Mouse (Mus musculus): ENCODE data around the gene Sfmbt2.
A peak's percentile ranks its signal among the peaks of the same experiment; 100 is the strongest.
"Not testable (repeated sequence)": the region's sequence is repeated elsewhere in the genome, so short reads cannot be mapped to it uniquely, and the experiment has no call there.

Sfmbt2 gene

DNA sequence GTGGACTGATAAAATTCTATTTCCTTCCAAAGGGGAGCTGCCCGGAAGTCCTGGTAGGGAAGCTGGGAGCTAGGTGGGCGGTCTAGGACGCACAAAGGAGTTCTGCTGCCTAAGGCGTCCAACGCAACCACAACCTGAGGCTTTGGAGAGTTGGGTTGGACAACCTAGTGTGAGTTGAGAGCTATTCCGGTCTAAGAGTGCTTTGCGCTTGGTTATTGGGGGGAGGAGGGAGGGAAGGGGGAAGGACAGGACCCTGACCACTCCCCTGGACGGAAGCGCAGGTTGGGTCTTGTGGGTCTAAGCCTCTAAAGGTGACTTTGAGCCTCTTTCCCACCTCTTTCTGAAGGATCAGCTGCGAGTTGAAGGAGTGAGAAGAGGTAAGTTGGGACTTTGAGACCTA lies at the start of gene Sfmbt2:
TSS of gene Sfmbt2 (plus strand) at position 335 of the 400 bp plus-strand sequence.
- DNase-seq (ENCODE audit: low spot score), result no peak

DNA sequence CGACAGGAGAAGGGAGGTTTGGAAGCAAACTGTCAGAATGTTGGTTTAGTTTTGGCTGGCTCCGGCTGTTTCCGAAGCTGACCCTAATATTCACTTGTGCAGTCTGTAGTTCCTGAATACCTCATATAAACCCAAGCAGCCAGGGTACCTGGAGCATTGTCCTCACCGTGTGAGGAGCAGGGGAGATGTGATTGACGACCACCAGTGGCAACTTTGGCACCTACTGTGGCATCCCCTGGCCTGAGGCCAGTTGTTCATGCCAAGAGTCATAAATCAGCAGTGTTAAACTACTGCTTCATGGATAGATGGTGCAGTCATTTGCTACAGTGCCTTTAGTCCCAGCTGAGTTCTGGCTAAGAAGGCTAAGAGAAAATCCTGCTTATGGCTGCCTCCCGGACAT lies 49.2 kb upstream of the Sfmbt2 start:
- DNase-seq (ENCODE audit: low spot score), result peak; percentile 8

DNA sequence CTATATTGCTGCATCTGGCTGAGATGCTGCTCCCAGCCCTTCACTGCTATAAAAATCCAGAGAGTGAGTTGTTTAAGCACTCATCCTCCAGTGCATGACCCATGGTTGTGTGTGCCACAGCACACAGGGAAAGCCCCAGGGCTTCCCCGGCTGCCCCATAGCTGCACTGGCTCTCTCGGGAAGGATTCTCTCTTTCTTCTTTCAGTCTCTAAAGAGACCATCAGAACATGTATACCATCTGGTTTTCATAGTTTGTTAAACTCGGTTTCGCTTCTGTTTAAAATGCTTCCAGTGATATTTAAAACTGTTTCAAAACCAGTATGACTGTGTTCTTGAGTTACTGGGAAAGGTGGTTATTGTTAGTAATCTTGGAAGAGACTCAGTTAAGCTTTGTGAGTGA lies 47.1 kb upstream of the Sfmbt2 start:
- DNase-seq (ENCODE audit: low spot score), result no peak

DNA sequence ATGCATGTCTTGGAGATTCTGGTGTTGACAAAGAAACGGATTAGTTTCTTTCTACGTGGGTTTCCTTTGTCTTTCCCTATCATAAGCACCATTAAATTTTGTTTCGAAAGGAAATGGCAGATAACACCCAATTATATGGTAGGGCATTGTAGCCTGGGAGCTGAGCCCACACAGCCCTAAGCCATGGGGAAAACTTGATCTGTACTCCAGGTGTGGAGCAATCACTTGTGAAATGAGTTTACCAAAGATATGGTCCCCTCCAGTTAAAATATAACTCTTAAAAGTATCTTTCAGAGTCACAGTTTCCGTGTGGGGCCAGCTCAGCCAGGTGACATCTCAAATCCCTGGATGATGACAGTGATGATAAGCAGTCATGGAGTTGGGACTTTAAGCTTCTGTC lies 45.3 kb upstream of the Sfmbt2 start:
- DNase-seq (ENCODE audit: low spot score), result no peak

DNA sequence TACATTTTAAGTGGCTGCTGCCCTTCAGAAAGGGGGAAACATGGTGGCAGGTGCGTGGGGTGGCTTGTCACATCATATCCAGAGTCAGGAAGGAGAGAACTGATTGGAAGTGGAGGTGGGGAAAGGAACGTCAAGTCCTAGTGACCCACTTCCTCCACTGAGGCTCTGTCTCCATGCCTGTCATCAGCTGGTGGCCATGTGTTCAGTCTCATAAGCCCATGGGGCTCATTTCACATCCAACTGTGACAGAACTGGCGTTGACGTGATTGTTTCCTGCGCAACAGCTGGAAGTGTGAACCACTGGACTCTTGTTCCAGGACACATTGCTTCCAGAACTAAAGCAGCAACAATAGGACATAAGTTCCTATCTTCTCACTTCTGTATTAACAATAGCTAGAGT lies 40.1 kb upstream of the Sfmbt2 start:
- DNase-seq (ENCODE audit: low spot score), result no peak

DNA sequence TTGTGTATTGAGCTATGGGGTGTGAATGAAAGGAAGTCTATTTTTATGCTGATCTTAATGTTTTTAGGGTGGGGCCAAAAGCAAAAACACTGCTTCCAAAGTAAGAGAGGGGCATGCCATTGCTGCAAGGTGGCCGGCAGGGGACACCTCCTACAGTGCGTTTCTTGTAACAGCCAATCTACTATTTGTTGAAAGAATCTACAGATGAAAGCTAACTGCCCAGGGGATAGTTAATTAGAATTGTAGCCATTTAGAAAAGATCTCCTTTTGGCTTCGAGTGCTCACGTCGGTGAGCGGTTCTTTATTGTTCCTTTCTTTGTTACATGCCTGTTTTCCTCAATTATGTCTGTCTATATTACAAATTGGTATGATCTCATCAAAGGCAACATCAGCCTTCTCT lies 36.0 kb upstream of the Sfmbt2 start:
- no peak for DNase-seq (ENCODE audit: low spot score)

DNA sequence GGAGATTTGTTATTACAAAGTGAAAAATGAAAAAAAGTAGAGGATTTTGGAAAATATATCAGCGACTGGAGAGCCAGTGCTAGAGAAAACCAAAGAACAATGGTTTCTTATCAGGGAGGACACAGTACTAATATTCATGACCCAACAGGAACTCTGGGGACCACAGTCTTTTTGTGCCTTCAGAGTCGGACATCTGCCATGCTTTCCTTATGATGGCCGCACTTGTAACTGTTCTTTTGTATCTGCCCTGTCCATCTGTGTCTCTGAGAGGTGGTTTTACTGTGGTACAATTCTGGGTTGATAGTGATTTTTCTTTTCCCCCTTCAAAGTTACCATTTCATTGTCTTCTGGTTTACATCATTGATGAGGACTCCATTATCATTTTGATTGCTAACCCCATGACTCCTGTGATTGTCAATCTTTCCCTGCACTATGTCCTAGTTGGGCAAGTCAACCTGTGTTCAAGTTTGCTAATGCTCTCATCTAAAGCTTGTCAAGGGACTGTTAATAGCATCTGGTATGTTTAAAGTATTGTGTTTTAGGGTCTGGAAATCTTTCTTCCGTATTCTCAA lies 35.2 kb upstream of the Sfmbt2 start:
- no peak for DNase-seq (ENCODE audit: low spot score)

DNA sequence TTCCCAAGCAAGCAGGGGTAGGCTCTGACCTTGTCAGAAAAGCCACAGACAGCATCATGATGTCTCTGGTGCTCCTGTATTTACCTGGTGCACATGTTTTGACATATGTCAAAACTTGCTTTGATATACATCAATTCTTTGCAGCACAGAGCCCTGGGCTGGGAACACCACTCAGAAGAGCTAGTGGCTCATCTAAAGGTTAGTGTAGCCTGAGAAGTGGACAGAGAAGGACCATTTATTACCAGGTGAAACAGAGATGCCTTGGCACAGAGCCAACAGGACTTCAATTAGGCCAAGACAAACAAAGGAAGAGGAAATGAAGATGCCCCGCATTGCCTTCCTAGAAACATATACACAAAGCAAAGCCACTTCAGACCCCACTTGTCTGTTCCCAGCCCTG lies 30.3 kb upstream of the Sfmbt2 start:
- DNase-seq (ENCODE audit: low spot score), result no peak

DNA sequence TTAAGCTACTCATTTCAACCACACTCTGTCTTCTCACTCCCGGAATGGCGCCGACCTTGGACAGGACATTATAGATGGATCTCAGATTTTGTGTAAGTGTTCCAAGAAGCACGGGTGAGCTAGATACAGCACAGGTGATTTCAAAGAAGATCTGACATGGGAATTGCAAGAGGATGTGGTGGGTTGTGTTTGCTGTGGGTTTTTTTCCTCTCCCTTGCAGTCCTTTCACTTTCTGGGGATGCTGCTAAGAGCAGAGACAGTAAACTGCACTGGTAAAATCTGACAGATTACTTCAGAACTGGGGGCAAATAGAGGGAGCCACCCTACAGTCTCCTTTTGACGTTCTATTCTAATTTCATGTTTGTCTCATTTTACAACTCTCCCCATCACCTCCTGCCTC lies 26.8 kb upstream of the Sfmbt2 start:
- DNase-seq (ENCODE audit: low spot score), result no peak

DNA sequence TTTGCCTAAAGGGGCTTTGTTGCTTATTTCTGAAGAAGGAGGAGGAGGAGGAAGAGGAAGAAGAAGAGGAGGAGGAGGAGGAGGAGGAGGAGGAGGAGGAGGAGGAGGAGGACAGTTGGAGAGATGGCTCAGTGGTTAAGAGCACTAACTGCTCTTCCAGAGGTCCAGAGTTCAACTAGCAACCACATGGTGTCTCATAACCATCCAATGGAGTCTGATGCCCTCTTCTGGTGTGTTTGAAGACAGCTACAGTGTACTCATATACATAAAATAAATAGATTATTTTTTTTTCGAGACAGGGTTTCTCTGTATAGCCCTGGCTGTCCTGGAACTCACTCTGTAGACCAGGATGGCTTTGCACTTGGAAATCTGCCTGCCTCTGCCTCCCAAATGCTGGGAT lies 26.2 kb upstream of the Sfmbt2 start:
- DNase-seq (ENCODE audit: low spot score), result not testable (repeated sequence)

DNA sequence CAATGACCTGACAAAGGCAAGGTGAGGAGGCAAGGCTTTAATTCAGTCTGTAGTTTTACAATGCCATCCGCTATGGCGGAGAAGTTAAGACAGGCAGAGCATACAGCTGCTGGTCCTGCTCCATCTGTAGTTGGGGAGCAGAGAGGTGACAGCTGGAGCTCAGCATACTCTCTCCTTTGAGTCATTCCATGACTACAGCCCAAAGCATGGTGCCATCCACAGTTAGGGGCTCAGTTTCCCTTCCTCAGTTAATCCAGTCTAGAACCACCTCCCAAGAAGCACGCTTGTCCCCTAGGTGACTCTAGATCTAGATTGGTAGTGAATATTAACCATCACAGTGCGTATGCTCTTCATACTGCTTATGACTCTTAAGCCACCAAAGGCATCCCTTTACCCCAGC lies 23.1 kb upstream of the Sfmbt2 start:
- no peak for DNase-seq (ENCODE audit: low spot score)

DNA sequence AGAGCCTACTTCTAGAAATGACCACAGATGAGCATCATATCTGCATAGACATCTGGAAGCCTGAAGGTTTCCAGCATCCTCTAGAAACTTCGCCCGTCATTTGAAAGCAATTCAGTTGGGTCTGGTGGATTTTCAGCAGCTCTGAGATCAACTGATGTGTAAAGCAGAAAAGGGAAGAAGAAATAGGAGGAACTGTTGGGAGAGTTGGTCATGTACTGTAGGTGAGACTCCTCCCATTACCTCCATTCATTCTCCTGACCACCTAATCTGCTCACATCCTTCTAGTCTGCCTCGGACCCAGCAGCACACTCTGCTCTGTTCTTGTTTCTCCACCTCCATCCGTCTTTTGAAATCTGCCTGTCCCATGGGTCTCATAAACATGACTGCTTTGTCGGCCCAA lies 22.3 kb upstream of the Sfmbt2 start:
- DNase-seq (ENCODE audit: low spot score), result no peak

DNA sequence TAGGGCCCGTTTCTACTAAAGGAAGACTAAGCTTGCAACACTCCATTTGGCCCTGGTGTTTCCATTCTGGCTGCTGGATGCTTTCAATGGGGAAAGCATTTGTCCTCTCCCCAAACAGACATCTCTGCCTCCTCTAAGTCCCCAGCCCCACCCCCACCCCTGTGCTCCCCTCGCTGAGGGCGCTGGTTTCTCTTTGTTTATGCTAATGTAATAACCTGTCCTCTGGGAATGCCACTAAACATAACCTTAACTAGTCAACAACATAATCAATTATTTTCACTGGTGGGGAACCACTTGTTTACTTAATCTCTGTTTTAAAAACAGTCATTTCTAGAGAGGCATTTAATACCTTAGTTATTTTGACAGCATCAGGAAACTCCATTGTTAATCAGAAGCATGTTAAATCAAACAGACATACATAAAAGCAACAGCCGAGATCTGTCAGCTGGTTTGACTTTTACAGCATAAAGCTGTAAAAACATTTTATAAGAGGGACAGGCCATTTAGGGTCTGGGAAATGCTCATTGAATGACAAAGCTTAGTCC lies 20.0 kb upstream of the Sfmbt2 start:
- no peak for DNase-seq (ENCODE audit: low spot score)

DNA sequence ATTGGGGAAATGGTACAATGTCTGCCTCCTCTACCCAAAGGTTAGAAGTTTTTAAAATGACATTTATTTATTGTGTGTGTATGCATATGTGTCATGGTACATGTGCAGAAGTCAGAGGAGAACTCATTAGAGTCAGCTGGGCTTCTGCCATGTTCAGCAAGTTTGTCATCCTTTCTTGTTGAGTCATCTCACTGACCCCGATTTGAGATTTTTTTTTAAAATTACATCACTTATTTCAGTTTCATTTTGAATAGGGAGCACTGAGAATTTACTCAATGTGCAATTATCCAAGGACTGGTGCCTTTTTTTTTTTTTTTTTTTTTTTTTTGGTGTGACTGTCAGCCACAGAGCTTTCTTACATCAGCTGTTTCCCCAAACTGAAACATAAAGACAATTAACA lies 19.2 kb upstream of the Sfmbt2 start:
- no peak for DNase-seq (ENCODE audit: low spot score)

DNA sequence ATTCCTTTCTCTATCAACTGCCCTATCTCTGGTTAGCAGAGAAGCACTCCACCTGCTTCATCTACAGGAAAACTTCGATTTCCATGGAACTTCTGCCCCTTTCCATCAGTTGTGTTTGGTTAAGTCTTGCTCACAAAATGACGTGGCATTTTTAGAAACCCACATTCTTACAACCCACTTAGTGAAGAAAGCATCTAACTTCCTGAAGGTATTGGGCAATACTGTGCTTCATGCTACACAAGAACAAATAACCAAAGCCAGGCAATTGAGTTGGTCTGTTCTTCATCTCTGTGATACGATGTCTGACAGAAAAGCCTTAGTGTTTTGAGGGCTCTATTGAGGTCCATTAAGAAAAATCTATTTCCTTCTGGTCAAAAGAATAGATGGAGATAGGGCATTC lies 17.4 kb upstream of the Sfmbt2 start:
- DNase-seq (ENCODE audit: low spot score), result no peak

DNA sequence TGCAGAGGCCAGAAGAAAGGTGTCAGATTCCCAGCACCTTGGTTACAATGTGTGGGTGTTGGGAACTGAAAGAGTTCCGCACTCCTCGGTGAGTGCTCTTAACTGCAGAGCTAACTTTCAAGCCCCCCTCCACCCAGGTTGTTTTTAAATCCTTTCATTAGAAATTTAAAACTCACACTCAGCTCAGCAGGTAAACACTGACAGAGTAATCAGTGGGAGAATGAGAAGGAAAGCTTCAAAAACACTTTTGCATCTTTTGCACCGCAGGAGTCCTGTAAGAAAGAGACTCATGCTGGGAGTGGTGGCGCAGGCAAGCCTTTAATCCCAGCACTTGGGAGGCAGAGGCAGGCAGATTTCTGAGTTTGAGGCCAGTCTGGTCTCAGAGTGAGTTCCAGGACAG lies 16.4 kb upstream of the Sfmbt2 start:
- DNase-seq (ENCODE audit: low spot score), result no peak

DNA sequence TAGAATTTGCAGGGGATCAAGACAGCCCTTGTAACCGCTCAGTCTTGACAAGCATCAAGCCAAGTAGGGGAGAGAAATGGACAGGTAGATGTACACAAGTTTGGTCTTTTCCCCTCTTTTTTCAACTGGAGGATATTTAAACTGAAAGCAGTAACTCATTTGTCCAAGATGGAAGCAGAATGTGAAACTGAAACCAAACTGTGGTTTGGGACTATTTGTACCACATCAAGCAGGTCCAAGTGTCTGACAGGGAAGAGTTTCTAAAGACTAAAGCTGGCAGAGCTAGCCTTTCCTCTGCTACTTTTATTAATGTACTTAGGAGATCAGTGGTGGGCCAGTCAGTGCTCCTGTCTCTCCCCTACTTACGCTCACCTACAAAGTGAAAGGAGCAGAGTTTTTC lies 10.4 kb upstream of the Sfmbt2 start:
- DNase-seq (ENCODE audit: low spot score), result no peak

DNA sequence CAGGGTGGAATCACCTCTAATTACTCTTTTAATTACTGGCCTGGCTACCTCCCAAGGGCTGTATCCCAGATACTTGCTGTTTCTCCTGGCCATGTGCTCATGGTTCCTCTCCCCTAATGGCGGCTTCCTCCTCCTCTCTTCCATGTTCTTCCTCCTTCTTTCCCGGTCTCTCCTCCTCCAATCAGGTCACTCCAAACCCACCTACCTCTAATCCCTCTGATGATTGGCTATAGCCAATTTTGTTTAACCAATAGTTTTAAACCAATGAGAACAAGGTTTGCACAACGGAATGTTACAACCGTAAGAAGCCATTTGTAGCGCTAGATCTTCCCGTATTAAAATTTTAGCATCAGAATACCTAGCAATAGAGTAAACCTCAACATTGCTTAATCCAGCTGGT lies 5.2 kb upstream of the Sfmbt2 start:
- DNase-seq (ENCODE audit: low spot score), result peak; percentile 91

DNA sequence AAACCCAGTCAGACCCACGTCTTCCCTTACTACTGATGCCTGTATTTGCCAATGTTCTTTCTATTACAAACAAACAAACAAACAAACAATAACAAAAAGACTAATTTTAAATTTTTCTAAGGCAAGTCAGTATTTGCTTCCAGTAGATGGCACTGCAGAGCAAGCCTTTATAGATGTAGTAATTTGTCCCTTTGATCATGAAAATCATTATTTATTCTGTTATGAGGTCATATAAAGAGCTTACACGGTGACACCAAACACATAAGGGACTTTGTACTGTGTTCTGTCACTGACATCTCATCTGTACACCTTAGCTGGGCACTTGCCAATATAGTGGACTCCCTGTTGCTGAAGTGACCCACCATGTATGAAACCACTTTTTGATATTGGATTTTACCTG lies 4.0 kb upstream of the Sfmbt2 start:
- peak; percentile 45 for DNase-seq (ENCODE audit: low spot score)

DNA sequence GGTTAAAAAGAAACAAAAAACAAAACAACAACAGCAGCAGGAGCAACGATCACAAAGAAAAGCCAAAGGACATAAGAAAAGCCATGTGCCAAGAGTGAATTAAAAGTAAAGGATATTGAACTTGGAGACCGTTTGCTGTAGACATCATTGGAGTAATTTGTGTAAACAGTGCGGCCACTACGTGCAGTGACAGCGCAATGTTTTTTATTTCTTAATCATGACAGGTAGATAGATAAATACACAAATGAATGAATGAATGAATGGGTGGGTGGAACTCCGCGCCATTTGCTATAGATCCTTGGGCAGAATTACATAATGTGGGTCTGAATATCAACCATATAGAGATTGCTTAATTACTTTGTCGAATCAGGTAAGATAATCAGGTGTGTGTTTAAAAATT lies 634 bp upstream of the Sfmbt2 start:
- no peak for DNase-seq (ENCODE audit: low spot score)

DNA sequence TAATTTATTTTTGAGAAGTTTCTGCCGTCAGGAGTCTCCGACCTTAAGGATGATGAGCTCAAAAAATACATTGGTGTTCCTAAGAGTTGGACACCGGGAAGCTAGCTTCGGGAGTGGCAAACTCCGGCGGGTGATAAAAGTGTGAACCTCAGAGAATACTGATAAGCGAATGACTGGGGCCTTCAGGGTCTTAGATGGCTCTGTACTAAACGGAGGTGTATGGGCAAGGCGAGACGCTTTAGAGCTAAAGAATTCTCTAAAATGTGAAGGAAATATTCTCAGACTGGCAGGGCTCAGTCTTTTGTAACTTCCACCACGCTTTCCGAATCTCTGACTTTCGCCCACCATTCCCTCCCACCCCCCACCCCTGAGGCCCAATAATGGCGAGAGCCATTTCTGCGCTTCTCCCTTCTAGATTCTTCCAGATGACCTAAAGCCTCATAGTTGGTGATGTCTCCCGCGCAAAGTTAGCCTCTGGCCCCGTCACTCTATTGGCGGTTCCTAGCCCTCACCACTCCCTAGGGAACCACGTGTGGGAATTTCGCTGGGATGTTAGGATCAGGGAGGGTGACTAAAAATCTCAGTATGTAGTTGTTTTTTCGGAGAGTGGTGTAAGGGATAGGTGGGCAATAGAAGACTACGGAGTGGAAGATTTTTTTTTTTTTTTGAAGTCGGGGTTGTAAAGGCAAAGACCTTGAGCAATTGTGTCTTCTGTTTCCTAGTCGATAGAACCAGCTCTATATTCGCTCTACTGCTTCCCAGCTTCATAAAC lies 563 bp downstream of the Sfmbt2 start:
- no peak for DNase-seq (ENCODE audit: low spot score)

DNA sequence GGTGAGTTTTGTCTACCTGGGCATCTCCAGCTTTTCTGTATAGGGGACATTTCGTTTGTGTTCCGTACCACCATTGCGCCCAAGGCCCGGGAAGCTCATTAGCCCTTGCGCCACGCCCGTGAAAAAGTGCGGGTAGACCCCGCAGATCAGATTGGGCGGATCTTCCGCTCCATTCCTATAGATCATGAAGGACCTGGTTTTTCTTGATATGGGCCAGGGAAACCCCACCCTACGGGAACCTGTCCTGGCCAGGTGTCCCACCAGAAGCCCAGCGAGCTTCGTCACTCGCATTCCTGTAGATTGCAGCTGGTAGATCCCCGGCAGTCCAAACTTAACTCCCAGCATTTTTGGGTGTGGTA lies 1.1 kb downstream of the Sfmbt2 start:
- no peak for DNase-seq (ENCODE audit: low spot score)

DNA sequence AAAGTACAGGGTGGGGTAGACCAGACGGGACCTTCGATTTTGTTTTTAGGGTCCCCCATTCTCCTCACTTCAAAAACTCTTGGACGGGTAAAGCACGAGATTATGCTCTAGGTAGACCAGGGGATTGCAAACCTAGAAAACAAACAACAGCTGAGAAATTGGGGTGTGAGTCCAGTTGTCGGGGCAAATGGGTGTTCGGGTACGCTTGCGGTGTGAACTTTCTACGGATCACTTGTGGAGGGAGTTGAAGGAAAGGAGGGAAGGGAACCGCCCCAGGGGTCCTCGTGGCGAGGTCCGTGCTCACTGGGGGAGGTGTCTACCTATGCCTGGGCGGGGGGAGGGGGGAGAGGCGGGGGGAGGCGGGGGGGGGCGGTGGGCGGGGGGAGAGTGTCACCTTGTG lies 1.6 kb downstream of the Sfmbt2 start:
- DNase-seq (ENCODE audit: low spot score), result no peak

DNA sequence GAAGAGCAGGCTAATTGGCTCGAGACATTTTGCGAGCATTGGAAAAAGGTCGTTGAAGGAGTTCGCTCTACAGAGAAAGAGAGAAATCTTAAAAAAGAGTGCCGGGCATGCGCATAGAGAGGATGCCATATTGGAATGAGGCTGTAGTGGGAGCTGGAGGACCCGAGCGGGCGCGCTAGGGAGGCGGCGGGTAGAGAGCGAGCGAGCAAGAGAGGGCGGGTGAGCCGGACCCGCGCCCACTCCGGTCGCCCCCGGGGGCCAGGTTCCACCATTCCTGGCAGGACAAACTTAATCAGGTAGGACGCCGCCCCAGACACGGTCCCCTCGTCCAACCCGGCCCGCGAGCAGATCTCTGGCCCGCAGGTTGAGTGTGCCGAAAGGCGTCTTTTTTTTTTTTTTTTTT lies 2.0 kb downstream of the Sfmbt2 start:
- DNase-seq (ENCODE audit: low spot score), result peak; percentile 82

All from MN1 (cell line).